Mouse (Mus musculus) c-Kit-positive CD71-negative TER-119-negative erythroid progenitor cells, embryonic 14.5 days (primary cell): Measurements from ENCODE around the gene Saa4.
"Not testable (repeated sequence)": the region's sequence is repeated elsewhere in the genome, so short reads cannot be mapped to it uniquely, and the experiment has no call there.

Experiments used
- DNase-seq: peaks from one replicate; pipeline ENCODE4 v3.0.0-alpha.2; 2013; ENCODE audit warnings: low read depth

The Saa4 gene

GRCm38 (mm10) chr7:46716897-46717296, 15.5 kb downstream of the Saa4 start:
- DNase-seq: no peak

GRCm38 (mm10) chr7:46715600-46715999, 16.8 kb downstream of the Saa4 start, which contains the start of gene Saa3:
Gene Saa3 (minus strand): TSS chr7:46715700.
- DNase-seq: no peak

GRCm38 (mm10) chr7:46714518-46714917, 17.9 kb downstream of the Saa4 start:
- peak; percentile 72 for DNase-seq

- DNase-seq: no peak
These were observed 20.2 kb downstream of the Saa4 start for GRCm38 (mm10) chr7:46712250-46712649.

- peak; percentile 90 for DNase-seq
These were observed 22.0 kb downstream of the Saa4 start, which contains the start of gene Saal1 for GRCm38 (mm10) chr7:46710390-46710844. Gene Saal1 (minus strand): TSS chr7:46710680.

- no peak for DNase-seq
These were observed 31.8 kb downstream of the Saa4 start for GRCm38 (mm10) chr7:46700521-46701025.

- no peak for DNase-seq
These were observed 35.6 kb downstream of the Saa4 start for GRCm38 (mm10) chr7:46696754-46697153.

- DNase-seq: no peak
These were observed 45.6 kb downstream of the Saa4 start for GRCm38 (mm10) chr7:46686827-46687226.

GRCm38 (mm10) chr7:46680732-46681131, 51.7 kb downstream of the Saa4 start:
- no peak for DNase-seq

GRCm38 (mm10) chr7:46679044-46679443, 53.4 kb downstream of the Saa4 start:
- DNase-seq: not testable (repeated sequence)

GRCm38 (mm10) chr7:46678417-46678816, 54.0 kb downstream of the Saa4 start:
- DNase-seq: no peak
